Mouse (Mus musculus): ENCODE measurements around the gene Sirt2. TPM values are rescaled to one million over a fixed set of nuclear protein-coding genes. Genes with fewer than 3 reads are reported as not detected.

Sirt2 gene
- polyA plus RNA-seq, 1 experiment from 2014 or later: 110 TPM

DNA sequence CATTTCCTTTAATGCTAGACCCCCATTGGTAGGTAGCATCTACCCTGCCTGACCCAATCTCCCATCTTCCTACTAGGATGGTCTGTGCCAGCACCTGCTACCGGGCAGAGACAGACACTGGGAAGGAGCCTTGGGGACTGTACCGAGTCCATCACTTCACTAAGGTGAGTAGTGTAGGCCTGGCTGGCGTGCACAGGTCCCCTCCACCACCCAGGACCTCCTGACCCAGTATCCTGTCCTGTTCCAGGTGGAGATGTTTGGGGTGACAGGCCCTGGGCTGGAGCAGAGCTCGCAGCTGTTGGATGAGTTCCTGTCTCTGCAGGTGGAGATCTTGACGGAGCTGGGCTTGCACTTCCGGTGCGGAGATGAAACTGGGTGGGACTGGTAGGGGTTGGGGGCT, 16.6 kb upstream of the Sirt2 start:
- H3K36me3 ChIP-seq (ENCODE audit: control insufficient read depth, insufficient read depth, low read length): peaks cover 23% of the 10 kb centered on the region
- H3K9me3 ChIP-seq (replicated peaks; ENCODE audit: control insufficient read depth, low read length): no peaks in the 10 kb centered on the region
- no peak for ATAC-seq
- no peak for DNase-seq (ENCODE audit: low spot score)
- no peak overlapping the region for H3K27ac ChIP-seq (ENCODE audit: low read depth, low read length)
- H3K9ac ChIP-seq (ENCODE audit: low read length): no peak overlapping the region
- 95% methylated on average over 7 of the region's 7 CpGs for whole genome bisulfite sequencing
- no peak overlapping the region for H3K4me3 ChIP-seq (ENCODE audit: low read depth, low read length)
- no peaks in the 10 kb centered on the region for H3K4me1 ChIP-seq (ENCODE audit: control insufficient read depth, insufficient read depth, low read length)
- no peaks in the 10 kb centered on the region for H3K27me3 ChIP-seq (replicated peaks; ENCODE audit: control insufficient read depth, insufficient read depth, low read length)
- no peak overlapping the region for H3K4me2 ChIP-seq (ENCODE audit: low read length)

DNA sequence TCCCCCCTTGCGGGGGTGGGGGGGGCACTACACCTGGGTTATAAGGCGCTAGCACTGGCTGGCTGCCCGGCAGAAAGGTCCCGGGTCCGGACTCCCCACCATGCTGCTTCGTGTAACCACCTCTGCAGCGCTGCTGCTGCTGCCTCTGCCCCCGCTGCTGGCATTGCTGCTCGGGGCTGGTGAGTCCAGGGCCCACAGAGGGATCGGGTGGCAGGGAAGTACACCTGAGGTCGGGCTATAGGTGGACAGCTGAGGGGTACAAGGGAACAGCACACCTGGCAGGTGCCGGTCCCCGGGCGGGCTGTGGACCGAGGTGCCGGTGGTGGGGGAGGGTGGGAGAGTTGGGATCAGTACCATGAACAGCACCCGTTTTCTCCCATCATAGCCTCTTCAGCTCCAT, 10.5 kb upstream of the Sirt2 start, which contains the start of gene Ccer2:
TSS of gene Ccer2 (plus strand) at position 96 of the 400 bp plus-strand sequence.
- Histone ChIP-seq H3K4me2 (ENCODE audit: low read length) (peak within 1 kb of the TSS; percentile 26), H3K27me3 (replicated peaks; ENCODE audit: control insufficient read depth, insufficient read depth, low read length) (no peaks in the 10 kb centered on the region), H3K4me3 (ENCODE audit: low read depth, low read length) (no peak within 1 kb of the TSS), H3K4me1 (ENCODE audit: control insufficient read depth, insufficient read depth, low read length) (no peaks in the 10 kb centered on the region), H3K9me3 (replicated peaks; ENCODE audit: control insufficient read depth, low read length) (no peaks in the 10 kb centered on the region), H3K36me3 (ENCODE audit: control insufficient read depth, insufficient read depth, low read length) (peaks cover 31% of the 10 kb centered on the region), H3K27ac (ENCODE audit: low read depth, low read length) (no peak within 1 kb of the TSS), H3K9ac (ENCODE audit: low read length) (0 out of 2 replicates have a peak within 1 kb of the TSS, but pooled peaks have one; percentile 29)
- DNase-seq (ENCODE audit: low spot score) (no peak), ATAC-seq (no peak)
- 2% methylated on average over 17 of the region's 17 CpGs for WGBS

DNA sequence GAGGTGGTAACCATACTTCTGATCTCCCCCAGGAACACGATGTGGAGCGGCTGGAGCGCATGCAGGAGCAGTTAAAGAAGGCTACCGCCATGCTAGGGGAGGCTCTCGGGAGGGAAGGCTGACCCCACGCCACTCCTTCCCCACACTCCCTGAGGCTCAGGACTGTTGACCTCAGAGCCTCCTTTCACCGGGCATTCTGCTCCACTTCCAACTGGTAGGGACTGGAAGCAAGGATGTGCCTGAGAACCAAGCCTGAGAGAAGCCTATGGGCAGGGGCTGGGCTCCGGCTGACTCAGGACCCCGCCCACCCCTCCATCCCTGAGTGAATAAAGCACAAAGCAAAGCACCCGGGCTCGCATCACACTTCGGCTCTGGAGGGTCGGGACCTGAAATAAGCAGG, 7.9 kb upstream of the Sirt2 start:
- Histone ChIP-seq H3K27ac (ENCODE audit: low read depth, low read length) (no peak overlapping the region), H3K4me1 (ENCODE audit: control insufficient read depth, insufficient read depth, low read length) (no peaks in the 10 kb centered on the region), H3K4me2 (ENCODE audit: low read length) (no peak overlapping the region), H3K36me3 (ENCODE audit: control insufficient read depth, insufficient read depth, low read length) (peaks cover 41% of the 10 kb centered on the region), H3K27me3 (replicated peaks; ENCODE audit: control insufficient read depth, insufficient read depth, low read length) (no peaks in the 10 kb centered on the region), H3K4me3 (ENCODE audit: low read depth, low read length) (no peak overlapping the region), H3K9me3 (replicated peaks; ENCODE audit: control insufficient read depth, low read length) (no peaks in the 10 kb centered on the region), H3K9ac (ENCODE audit: low read length) (no peak overlapping the region)
- DNase-seq (ENCODE audit: low spot score) (no peak), ATAC-seq (no peak)
- 87% methylated on average over 13 of the region's 13 CpGs for WGBS

DNA sequence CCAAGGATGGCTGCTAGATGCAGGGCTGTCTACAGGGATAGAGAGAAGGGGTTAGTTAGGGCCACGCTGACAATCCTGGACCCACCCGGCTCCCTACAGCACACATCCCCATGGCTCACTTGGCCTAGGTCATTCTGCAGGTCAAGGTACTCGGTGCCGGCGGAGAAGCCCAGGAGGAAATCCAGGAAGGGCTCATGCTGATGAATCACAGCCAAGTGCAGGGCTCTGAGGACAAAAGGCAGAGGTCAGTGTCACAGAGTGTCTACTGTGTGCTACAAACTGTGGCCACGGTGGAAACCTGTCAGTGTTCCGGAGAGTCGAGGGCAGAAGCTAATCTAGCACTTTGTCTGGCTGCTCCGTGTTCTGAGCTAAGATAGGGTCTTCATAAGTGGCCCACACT, 4.6 kb upstream of the Sirt2 start:
- H3K36me3 ChIP-seq (ENCODE audit: control insufficient read depth, insufficient read depth, low read length): peaks cover 39% of the 10 kb centered on the region
- no peaks in the 10 kb centered on the region for H3K27me3 ChIP-seq (replicated peaks; ENCODE audit: control insufficient read depth, insufficient read depth, low read length)
- no peak overlapping the region for H3K4me3 ChIP-seq (ENCODE audit: low read depth, low read length)
- no peak overlapping the region for H3K9ac ChIP-seq (ENCODE audit: low read length)
- no peak for ATAC-seq
- WGBS: 93% methylated on average over 9 of the region's 9 CpGs
- peaks cover 9% of the 10 kb centered on the region for H3K4me1 ChIP-seq (ENCODE audit: control insufficient read depth, insufficient read depth, low read length)
- H3K27ac ChIP-seq (ENCODE audit: low read depth, low read length): no peak overlapping the region
- no peak for DNase-seq (ENCODE audit: low spot score)
- no peaks in the 10 kb centered on the region for H3K9me3 ChIP-seq (replicated peaks; ENCODE audit: control insufficient read depth, low read length)
- H3K4me2 ChIP-seq (ENCODE audit: low read length): no peak overlapping the region

DNA sequence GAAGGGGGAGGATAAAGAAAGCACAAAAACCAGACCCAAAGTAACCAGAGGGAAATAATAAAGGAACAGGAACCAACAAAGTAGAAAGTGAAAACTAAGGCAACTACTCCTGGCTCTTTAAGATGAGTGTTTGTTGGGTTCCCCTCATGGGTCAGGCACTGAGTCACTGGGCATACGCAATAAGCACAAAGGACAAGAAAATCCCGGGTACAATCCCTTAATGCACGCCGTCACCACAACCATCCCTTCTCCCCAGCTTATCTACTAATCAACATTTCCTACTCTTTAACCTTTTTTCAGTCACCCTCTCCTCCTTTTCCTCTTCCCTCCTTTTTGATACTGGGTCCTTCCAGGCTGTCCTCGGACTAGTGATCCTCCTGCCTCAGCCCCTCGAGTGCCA, 1.3 kb upstream of the Sirt2 start:
- Histone ChIP-seq H3K4me1 (ENCODE audit: control insufficient read depth, insufficient read depth, low read length) (peaks cover 14% of the 10 kb centered on the region), H3K36me3 (ENCODE audit: control insufficient read depth, insufficient read depth, low read length) (peaks cover 20% of the 10 kb centered on the region), H3K27me3 (replicated peaks; ENCODE audit: control insufficient read depth, insufficient read depth, low read length) (no peaks in the 10 kb centered on the region), H3K4me3 (ENCODE audit: low read depth, low read length) (peak overlapping the region; percentile 71; the same call in 1 of the 2 replicates), H3K27ac (ENCODE audit: low read depth, low read length) (no peak overlapping the region), H3K9me3 (replicated peaks; ENCODE audit: control insufficient read depth, low read length) (no peaks in the 10 kb centered on the region), H3K4me2 (ENCODE audit: low read length) (peak overlapping the region; percentile 76), H3K9ac (ENCODE audit: low read length) (peak overlapping the region; percentile 71; the same call in 1 of the 2 replicates)
- ATAC-seq (no peak), DNase-seq (ENCODE audit: low spot score) (no peak)
- 84% methylated on average over 6 of the region's 6 CpGs for WGBS

DNA sequence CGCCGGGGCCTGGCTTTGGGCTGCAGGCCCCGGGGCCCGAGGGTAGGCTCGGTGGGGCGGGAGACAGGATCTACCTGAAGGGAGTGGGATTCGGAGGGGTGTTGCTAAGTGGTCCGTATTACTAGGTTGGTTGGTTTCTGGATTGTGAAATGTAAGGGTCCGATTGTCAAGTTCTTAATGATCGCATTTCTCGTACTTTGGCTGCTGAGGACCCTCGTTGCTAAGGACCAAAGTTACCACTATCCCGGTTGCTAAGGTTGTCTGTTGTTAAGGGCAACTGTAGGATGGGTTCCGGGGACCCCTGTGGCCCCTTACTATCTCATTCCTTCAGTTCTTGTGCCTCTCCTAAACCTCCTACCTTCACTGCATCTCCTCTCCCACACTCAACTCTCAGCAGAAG, 375 bp downstream of the Sirt2 start:
- DNase-seq (ENCODE audit: low spot score) (peak; percentile 39), ATAC-seq (peak; percentile 9; the same call in 1 of the 2 replicates)
- H3K9ac ChIP-seq (ENCODE audit: low read length): peak overlapping the region; percentile 74
- WGBS: 4% methylated on average over 14 of the region's 14 CpGs
- no peak overlapping the region for H3K27ac ChIP-seq (ENCODE audit: low read depth, low read length)
- H3K9me3 ChIP-seq (replicated peaks; ENCODE audit: control insufficient read depth, low read length): no peaks in the 10 kb centered on the region
- H3K27me3 ChIP-seq (replicated peaks; ENCODE audit: control insufficient read depth, insufficient read depth, low read length): no peaks in the 10 kb centered on the region
- H3K4me3 ChIP-seq (ENCODE audit: low read depth, low read length): peak overlapping the region; percentile 71
- H3K4me1 ChIP-seq (ENCODE audit: control insufficient read depth, insufficient read depth, low read length): peaks cover 14% of the 10 kb centered on the region
- H3K4me2 ChIP-seq (ENCODE audit: low read length): peak overlapping the region; percentile 70
- peaks cover 3% of the 10 kb centered on the region for H3K36me3 ChIP-seq (ENCODE audit: control insufficient read depth, insufficient read depth, low read length)

DNA sequence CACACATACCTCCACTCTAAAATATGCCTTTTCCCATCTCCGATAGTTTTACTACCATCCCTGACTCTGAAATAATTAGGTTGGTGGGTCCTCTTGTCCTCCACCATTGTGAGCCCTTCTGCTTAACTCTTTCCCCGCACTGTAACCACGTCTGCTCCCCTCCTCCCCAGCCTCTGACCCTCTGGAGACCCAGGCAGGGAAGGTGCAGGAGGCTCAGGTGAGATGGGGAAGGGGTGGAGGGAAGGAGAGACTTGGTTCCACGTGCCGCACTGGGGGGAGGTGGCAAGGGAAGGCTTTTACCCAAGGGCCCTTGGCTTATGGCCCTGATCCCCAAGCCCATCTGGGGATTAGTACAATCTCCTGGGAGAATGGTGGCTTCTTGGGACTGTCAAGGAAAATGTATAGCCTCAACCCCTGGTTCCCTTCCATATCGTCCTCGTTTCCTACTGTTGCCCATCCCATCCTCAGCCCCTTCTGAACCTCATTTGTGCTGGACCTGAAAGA, 979 bp downstream of the Sirt2 start, which contains the start of gene Nfkbib:
TSS of gene Nfkbib (minus strand) at position 51 of the 504 bp plus-strand sequence.
- Histone ChIP-seq H3K4me3 (ENCODE audit: low read depth, low read length) (peak within 1 kb of the TSS; percentile 71), H3K9me3 (replicated peaks; ENCODE audit: control insufficient read depth, low read length) (no peaks in the 10 kb centered on the region), H3K36me3 (ENCODE audit: control insufficient read depth, insufficient read depth, low read length) (peaks cover under 1% of the 10 kb centered on the region; the same call in 1 of the 2 replicates), H3K4me2 (ENCODE audit: low read length) (peak within 1 kb of the TSS; percentile 76), H3K27ac (ENCODE audit: low read depth, low read length) (no peak within 1 kb of the TSS), H3K27me3 (replicated peaks; ENCODE audit: control insufficient read depth, insufficient read depth, low read length) (no peaks in the 10 kb centered on the region), H3K9ac (ENCODE audit: low read length) (peak within 1 kb of the TSS; percentile 74), H3K4me1 (ENCODE audit: control insufficient read depth, insufficient read depth, low read length) (peaks cover 14% of the 10 kb centered on the region)
- WGBS: 60% methylated on average over 7 of the region's 7 CpGs
- ATAC-seq (no peak), DNase-seq (ENCODE audit: low spot score) (no peak)

DNA sequence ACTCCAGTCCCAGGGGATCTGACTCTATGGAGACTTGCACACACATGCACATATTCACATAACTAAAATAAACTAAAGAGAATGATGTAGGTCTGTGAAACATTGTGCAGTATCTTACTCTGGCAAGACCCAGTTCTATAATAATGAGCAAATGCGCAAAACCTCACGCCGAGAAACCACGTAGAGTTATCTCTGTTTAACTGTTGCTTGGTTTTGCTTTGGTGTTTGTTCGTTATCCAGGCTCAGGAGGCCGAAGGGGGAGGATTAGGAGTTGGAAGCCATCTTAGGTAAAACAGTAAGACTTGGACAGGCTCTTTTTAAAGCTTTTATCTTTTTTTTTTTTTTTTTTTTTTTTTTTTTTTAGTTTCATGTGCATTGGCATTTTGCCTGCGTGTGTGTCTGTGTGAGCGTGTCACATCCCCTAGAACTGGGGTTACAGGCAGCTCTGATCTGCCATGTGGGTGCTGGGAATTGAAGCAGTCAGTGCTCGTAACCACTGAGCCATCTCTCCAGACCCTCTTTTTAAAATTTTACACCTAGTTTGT, 3.0 kb downstream of the Sirt2 start:
- peaks cover 6% of the 10 kb centered on the region; the same call in 1 of the 2 replicates for H3K36me3 ChIP-seq (ENCODE audit: control insufficient read depth, insufficient read depth, low read length)
- ATAC-seq: no peak
- WGBS: 89% methylated on average over 9 of the region's 9 CpGs

DNA sequence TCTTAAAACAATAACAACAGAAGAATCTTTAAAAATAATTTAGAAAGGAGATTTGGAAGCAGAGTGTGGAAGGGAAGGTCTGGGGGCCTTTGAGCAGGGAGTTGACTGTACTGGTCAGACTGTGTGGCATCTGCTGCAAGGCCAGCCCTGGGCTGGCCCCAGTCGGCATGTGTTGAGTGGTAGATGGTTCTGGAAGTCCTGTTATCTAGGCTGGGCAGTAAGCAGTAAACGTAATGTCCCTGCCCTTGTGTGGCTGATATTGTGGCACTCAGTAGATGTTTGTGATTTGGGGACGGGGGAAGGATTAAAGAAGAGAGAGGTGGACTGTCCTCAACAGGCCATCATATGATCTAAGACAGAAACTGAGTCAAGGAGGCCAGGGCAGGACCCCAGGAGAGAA, 3.8 kb downstream of the Sirt2 start:
- H3K4me2 ChIP-seq (ENCODE audit: low read length): no peak overlapping the region
- H3K4me3 ChIP-seq (ENCODE audit: low read depth, low read length): no peak overlapping the region
- 99% methylated on average over 3 of the region's 3 CpGs for WGBS
- H3K36me3 ChIP-seq (ENCODE audit: control insufficient read depth, insufficient read depth, low read length): peaks cover 7% of the 10 kb centered on the region; the same call in 1 of the 2 replicates
- no peak overlapping the region for H3K27ac ChIP-seq (ENCODE audit: low read depth, low read length)
- no peaks in the 10 kb centered on the region for H3K27me3 ChIP-seq (replicated peaks; ENCODE audit: control insufficient read depth, insufficient read depth, low read length)
- H3K4me1 ChIP-seq (ENCODE audit: control insufficient read depth, insufficient read depth, low read length): peaks cover 12% of the 10 kb centered on the region
- no peaks in the 10 kb centered on the region for H3K9me3 ChIP-seq (replicated peaks; ENCODE audit: control insufficient read depth, low read length)
- no peak for DNase-seq (ENCODE audit: low spot score)
- ATAC-seq: no peak
- no peak overlapping the region for H3K9ac ChIP-seq (ENCODE audit: low read length)

More for the DNA sequence above, 3.0 kb downstream of the Sirt2 start:
- Histone ChIP-seq H3K9me3 (replicated peaks; ENCODE audit: control insufficient read depth, low read length) (no peaks in the 10 kb centered on the region), H3K27ac (ENCODE audit: low read depth, low read length) (no peak overlapping the region), H3K4me3 (ENCODE audit: low read depth, low read length) (no peak overlapping the region), H3K4me1 (ENCODE audit: control insufficient read depth, insufficient read depth, low read length) (peaks cover 14% of the 10 kb centered on the region), H3K9ac (ENCODE audit: low read length) (no peak overlapping the region), H3K4me2 (ENCODE audit: low read length) (no peak overlapping the region), H3K27me3 (replicated peaks; ENCODE audit: control insufficient read depth, insufficient read depth, low read length) (no peaks in the 10 kb centered on the region)
- DNase-seq (ENCODE audit: low spot score): no peak
